Mouse (Mus musculus) frontal cortex, postnatal 14 days (tissue): ENCODE measurements around the gene A630095N17Rik.
"Not testable (repeated sequence)": the region's sequence is repeated elsewhere in the genome, so short reads cannot be mapped to it uniquely, and the experiment has no call there.

Experiments
- DNase-seq, 2 experiments: peaks; one replicate each; pipeline ENCODE4 v3.0.0; 2022; ENCODE audit warnings: low spot score in 2 of 2

Gene A630095N17Rik

GRCm38 (mm10) chr1:75243411-75243810 is 11.5 kb upstream of the A630095N17Rik start:
- no peak for DNase-seq

DNA sequence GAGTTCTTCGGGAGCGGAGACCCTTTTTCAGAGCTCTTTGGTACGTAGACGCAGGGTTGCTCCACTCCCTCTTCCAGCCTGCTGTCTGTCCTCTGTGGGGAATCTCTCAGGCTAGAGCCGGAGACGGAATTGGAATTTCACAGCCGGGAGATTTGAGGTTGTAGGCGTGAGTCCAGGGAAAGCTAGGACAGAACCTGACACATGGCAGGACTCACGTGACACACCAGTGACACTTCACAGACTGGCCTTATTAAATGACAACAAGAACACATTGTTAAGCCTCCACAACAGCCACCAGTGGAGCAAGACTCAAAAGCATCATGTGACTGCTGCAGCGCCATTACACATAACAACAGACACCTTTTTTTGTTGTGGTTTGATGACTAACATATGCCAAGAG is 7.7 kb upstream of the A630095N17Rik start:
- DNase-seq: no peak

DNA sequence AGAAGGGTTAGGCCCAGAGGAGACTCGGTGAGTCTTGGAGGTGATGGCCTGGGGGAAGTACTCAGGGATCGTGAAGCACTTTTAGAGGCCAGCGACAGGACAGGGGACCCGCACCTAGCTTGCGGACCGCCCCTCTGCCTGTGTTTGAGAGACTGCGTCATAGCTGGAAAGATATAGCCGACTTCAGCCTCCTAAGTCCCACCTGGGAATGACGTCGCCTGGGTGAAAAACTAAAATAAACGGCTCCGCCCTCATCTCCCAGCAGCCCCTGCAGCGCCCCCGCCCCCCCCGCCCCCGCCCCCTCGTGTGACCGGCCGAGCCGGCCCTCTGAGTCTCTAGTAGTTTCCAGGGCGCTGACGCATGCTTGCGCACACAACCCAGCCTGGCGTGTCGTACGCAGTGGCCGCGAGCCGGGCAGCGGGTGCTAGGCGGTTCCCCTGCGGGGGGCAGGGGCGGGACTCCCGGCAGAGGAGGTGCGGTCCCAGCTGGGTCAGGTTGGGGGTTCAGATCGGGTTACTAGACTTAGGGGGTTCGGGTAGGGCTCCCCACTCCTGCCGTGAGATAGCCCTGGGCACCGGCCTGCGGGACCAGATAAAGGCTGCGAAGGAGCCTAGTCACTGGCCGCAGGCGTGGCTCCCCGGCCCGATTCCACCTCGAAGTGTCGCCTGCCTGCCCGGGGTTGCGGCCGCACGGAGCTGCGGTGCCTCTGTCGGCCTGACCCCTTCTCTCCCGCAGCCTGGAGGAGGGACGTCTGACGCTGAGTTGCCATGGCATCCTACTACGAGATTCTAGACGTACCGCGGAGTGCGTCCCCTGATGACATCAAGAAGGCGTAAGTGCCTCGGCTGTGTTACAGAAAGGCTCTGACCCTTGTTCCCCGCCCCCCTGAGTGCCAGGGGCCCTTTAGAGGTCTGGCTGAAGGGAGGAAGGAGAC is 4.5 kb upstream of the A630095N17Rik start, which contains the start of gene Dnajb2:
Gene Dnajb2, plus strand, starts transcription at position 290 of the 934 bp plus-strand sequence.
- DNase-seq: peak in 1 of 2 experiments; percentile 66

GRCm38 (mm10) chr1:75234606-75235005 is 2.7 kb upstream of the A630095N17Rik start:
- DNase-seq: no peak

DNA sequence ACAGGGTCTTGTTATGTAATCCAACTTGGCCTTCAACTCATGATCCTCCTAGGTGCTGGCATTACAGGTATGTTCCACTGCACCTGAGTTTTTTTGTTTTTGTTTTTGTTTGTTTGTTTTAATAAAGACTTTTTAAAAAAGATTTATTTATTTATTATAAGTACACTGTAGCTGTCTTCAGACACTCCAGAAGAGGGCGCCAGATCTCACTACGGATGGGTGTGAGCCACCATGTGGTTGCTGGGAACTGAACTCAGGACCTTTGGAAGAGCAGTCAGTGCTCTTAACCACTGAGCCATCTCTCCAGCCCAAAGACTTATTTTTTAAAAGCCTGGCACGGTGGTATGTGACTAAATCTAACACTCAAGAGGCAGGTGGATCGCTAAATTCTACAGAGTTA is 587 bp upstream of the A630095N17Rik start:
- not testable (repeated sequence) for DNase-seq

GRCm38 (mm10) chr1:75231224-75231623 is 678 bp downstream of the A630095N17Rik start:
- DNase-seq: no peak

GRCm38 (mm10) chr1:75230335-75230994 is 1.4 kb downstream of the A630095N17Rik start:
- no peak for DNase-seq

GRCm38 (mm10) chr1:75229158-75229557 is 2.7 kb downstream of the A630095N17Rik start:
- DNase-seq: no peak

DNA sequence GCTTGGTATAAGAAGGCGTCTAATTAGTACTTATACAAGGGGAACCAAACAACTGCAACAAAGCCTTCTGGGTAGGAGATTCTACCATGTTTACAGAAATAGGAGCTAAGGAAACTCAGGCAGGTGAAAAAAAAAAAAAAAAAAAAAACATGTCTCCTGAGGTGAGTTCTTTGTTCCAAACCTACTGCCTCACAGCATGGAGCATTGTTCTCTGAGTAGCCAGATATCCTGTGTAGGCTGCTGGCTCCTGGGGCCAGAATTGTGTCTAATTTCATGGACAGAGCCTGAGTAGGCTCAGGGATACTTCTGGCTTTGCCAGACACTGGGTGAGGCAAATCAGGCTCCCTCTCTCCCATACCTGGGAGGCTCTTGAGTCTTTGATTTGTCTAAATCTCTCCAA is 4.2 kb downstream of the A630095N17Rik start:
- DNase-seq: no peak

DNA sequence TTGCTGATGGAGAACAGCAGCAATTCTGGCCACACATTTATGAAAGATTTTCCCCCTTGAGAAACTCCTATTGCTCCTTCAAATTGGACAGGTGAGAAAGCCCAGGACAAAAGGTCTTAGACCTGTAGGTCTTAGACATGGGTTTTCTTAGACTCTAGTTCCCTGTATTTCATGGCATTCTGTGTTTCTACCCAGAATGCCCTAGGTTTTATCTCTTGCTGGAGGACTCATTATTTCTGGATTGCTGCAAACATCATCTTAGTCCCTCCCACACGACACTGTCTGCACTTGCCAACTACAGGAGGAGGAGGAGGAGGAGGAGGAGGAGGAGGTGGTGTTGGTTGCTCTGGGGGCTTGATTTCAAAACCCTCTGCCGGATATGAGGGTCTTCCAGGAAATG is 5.8 kb downstream of the A630095N17Rik start:
- no peak for DNase-seq

DNA sequence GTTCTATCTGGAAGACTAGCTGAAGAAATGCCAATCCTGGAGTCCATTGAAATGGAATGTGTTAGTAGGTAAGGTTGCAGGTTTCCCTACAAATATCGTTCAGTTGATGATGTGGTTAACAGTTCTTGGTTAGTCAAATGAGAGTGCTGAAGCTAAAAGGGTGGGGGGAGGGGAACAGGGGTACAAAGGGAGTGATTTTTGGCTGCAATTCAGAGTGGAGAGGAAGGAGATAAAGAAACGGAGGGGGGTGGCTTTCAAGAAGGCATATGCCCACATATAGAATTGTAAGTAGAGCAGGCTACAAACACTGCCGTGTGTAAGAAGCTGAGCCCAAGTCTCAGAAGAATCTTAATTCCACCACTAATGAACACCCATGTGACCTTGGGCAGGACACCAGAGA is 6.4 kb downstream of the A630095N17Rik start:
- DNase-seq: no peak

DNA sequence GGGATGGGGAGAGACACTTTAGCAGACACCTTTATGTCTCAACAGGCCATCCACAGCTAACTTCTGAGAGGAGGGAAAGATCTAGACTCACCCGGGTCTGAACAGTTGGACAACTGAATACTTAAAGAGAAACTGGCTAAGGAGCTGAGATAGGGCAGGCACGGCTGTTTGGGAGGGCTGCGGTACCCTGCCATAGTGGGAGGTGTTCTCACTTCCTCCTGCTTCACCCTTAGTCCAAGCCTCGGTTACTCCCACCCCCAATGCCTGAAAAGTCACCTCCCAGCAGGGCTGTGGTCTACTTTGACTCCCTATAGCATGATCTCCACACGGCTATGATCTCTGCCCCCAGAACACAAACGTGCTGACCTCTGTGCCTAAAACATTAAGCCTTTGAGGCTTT is 8.4 kb downstream of the A630095N17Rik start:
- DNase-seq: no peak

DNA sequence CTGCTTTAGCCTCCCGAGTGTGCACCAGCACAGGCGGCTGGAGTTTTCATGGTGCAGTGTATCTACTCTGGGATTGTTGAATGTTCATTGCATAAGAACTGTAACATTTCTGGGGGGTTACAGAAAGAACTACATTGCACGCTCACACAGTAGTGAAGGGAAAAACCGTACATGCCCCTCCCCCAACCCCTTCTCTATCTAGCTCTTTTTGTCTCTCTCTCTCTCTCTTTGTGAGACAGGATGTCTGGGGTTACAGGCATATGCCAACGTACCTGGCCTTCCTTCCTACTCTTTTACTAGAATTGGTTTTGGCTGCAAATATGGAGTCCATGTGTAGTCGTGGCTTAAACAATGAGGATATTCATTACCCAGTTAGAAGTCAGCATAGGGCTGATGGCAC is 9.0 kb downstream of the A630095N17Rik start:
- DNase-seq: no peak

GRCm38 (mm10) chr1:75221538-75221937 is 10.4 kb downstream of the A630095N17Rik start:
- DNase-seq: no peak

GRCm38 (mm10) chr1:75219531-75219930 is 12.4 kb downstream of the A630095N17Rik start, which contains the start of gene Tuba4a:
Gene Tuba4a (minus strand): TSS chr1:75219865.
- no peak for DNase-seq

- DNase-seq: peak; percentile 87 to 91
Observed at GRCm38 (mm10) chr1:75219078-75219477, 12.8 kb downstream of the A630095N17Rik start.

GRCm38 (mm10) chr1:75218227-75219001 is 13.5 kb downstream of the A630095N17Rik start:
- DNase-seq: peak; percentile 58 to 64

- DNase-seq: no peak
Observed at GRCm38 (mm10) chr1:75217893-75218226, 14.0 kb downstream of the A630095N17Rik start.

DNA sequence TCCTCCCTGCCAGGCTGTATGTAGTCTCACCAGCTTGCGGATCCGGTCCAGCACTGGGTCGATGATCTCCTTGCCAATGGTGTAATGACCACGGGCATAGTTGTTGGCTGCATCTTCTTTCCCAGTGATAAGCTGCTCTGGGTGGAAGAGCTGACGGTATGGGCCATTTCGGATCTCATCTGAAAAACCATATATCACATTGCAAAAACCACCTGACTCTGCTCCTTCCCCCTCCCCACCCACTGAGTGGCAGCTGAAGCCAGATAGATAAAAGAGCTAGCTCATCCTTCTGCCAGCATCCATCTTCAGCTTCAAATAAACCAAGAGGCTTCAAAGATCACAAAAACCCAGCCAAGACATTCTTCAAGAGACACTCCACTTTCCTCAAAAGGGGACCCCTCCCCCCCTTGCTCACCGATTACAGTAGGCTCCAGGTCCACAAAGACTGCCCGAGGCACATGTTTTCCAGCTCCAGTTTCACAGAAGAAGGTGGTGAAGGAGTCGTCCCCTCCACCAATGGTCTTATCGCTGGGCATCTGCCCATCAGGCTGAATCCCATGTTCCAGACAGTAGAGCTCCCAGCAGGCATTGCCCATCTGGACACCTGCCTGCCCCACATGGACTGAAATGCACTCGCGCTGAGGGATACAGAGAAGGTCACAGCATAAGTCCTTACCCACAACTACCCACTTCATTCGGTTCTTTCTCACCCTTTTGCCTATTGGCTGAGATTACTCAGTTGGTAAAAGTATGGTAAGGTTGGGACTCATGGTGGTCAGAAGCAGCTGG is 14.9 kb downstream of the A630095N17Rik start:
- DNase-seq: no peak

- DNase-seq: no peak
Observed at GRCm38 (mm10) chr1:75215785-75216184, 16.1 kb downstream of the A630095N17Rik start.

DNA sequence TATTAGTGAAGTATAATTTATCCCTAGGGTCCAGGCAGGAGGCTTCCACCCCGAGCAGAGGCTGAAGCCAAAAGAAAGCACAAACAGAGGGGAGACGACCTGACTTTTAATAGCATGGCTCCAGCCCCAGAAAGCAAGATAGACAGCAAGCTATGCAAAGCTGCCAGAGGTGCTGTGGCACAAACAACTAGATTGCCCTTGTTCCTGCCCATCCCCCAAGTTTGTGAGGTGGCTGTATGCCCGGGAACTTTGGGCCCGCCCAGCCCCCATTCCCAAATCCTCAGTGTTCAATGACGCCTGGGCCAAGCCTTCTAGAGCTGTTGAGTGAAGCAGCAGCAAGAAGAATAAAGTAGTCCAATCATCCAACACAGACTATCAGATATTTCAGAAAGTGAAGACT is 17.0 kb downstream of the A630095N17Rik start:
- peak in 1 of 2 experiments; percentile 65 for DNase-seq
